Mouse (Mus musculus) cerebellum, postnatal 25 days (tissue): ENCODE measurements around the gene Metrnl.

Experiments used
- DNase-seq, 2 experiments: peaks; one replicate each; pipeline ENCODE4 v3.0.0; 2021; ENCODE audit warnings: mixed read lengths in 2 of 2

Metrnl gene

DNA sequence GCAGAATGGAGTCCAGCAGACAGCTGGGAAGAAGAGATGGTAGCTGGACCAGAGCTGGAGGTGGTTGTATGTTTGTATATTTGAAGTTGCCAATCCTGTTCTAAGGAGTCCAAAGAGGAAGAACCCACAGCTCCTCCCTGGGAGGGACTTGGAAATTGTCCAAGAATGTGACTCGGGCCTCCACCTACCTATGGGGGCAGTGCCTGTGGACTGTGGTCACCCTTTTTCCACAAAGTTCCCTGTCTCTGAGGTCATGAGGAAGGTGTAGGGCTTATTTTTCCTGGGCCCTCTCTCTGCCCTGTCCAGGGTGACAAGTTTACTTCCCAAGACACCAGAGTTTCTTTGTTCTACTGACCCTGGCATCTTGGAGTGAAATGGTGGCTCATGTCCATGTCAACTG is 39.6 kb downstream of the Metrnl start:
- no peak for DNase-seq

DNA sequence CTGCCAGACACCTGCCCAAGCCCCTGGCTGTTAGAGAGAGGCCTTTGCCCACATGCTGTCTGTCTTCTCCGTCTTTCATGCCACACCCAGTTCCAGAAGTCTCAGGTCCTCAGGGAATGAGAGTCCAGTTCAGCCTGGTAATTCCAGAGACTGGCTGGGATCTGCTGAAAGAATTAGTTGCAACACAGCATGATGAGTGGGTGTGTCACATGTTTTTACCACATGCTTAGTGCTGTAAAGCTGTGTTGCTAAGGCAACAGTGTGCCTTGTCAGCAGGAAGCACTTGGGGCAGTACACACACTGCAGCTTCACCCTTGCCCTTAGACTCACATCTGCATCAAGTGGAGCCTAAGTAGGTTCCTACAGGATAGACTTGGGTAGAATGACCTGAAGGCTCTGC is 40.1 kb downstream of the Metrnl start:
- DNase-seq: no peak

DNA sequence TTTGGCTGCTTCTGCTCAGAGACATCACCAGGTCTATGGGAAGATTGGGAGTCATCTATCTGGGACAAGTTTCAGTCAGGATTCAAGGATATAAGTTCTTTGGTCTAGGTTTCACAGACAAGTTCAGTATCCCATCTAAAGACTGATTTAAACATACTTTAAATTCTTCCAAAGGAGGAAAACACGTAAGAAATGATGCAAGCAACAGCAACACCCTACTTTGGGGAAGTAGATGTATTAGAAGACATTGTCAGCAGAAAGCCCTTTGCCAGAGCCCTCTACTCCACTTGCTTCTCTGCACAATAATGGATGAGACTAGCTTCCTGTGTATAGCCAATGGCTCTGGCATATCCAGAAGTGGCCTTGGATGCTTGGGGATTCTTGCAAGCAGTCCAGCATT is 41.8 kb downstream of the Metrnl start:
- DNase-seq: no peak

GRCm38 (mm10) chr11:121743915-121744628 is 42.7 kb downstream of the Metrnl start:
- DNase-seq: no peak

GRCm38 (mm10) chr11:121746941-121747494 is 45.7 kb downstream of the Metrnl start:
- no peak for DNase-seq

DNA sequence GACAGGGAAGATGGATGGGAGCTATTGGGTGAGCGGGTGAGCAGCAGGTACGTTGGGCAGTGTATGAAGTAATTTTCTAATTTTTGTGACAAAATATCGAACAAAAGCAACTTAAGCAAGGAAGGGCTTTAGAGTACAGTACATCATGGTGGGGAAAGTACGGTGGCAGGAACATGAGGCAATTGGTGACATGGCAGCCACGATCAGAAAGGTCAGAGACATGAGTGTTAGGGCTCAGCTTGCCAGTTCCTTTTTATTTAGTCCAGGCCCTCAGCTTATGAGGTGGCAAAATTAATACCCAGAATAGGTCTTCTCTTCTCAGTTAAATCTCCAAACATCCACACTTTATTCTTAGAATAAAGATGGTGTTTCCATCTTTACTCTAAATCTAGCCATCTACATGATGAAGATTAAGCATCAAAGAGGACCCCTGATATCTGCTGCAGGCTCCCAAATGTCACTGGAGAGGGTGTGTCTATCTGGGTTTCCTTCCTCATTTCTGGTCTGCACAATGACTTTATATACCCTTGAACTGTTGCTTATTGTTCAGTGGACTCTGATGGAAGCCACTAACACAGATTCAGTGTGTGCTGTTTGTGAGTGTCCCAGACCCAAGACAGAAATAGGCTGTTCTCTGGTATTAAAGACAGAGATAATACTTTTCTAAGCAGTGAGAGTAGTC is 46.8 kb downstream of the Metrnl start:
- DNase-seq: no peak
